Mouse (Mus musculus) midbrain, embryonic 13.5 days (tissue): ENCODE results near the gene Panx2. TPM values are rescaled to one million over a fixed set of nuclear protein-coding genes. Genes with fewer than 3 reads are reported as not detected.

ENCODE experiments used
- ATAC-seq: fragments of 200-750 bp; cut with Nextera tagmentation; 2 replicates; pipeline ENCODE4 v1.8.0; 2017; ENCODE audit warnings: mild to moderate bottlenecking, moderate TSS enrichment, moderate library complexity
- H3K27ac ChIP-seq: fragments of 300-500 bp; sonication (generic); 2 replicates; pipeline ENCODE4 v1.5.1; 2015; ENCODE audit warnings: inconsistent platforms, mild to moderate bottlenecking, moderate library complexity
- H3K27me3 ChIP-seq: fragments of 300-500 bp; sonication (generic); 2 replicates; pipeline ENCODE4 v1.6.1; 2015; ENCODE audit warnings: mild to moderate bottlenecking, inconsistent platforms
- H3K36me3 ChIP-seq: fragments of 300-500 bp; sonication (generic); 2 replicates; pipeline ENCODE4 v1.6.1; 2015; ENCODE audit warnings: mild to moderate bottlenecking, inconsistent platforms
- H3K4me1 ChIP-seq: fragments of 300-500 bp; sonication (generic); replicated peaks from 2 replicates; pipeline ENCODE4 v1.6.1; 2015; ENCODE audit warnings: inconsistent platforms
- H3K4me2 ChIP-seq: fragments of 300-500 bp; sonication (generic); replicated peaks from 2 replicates; pipeline ENCODE4 v1.6.1; 2015; ENCODE audit warnings: moderate library complexity, mild to moderate bottlenecking, inconsistent platforms
- H3K4me3 ChIP-seq: fragments of 300-500 bp; sonication (generic); replicated peaks from 2 replicates; pipeline ENCODE4 v1.5.1; 2015; ENCODE audit warnings: mild to moderate bottlenecking, inconsistent platforms
- H3K9ac ChIP-seq: fragments of 300-500 bp; sonication (generic); replicated peaks from 2 replicates; pipeline ENCODE4 v1.6.1; 2015; ENCODE audit warnings: mild to moderate bottlenecking, inconsistent platforms
- H3K9me3 ChIP-seq: fragments of 300-500 bp; sonication (generic); 2 replicates; pipeline ENCODE4 v1.6.1; 2016; ENCODE audit warnings: mild to moderate bottlenecking, inconsistent platforms
- WGBS: fragments of 180-500 bp; shearing (Covaris S2); methylation state at CpG from one replicate; pipeline ENCODE4 v1.1.7; 2015; 5-methylcytosine and 5-hydroxymethylcytosine counted together
- polyA plus RNA-seq: library from polyadenylated mRNA; unstranded; fragments of >200 nt; fragmentation: Nextera tagmentation; extraction: Ambion mirVana; gene quantifications from 2 replicates; pipeline ENCODE4 v1.2.1, GENCODE M21; 2015

Panx2 gene
- polyA plus RNA-seq, 1 experiment from 2014 or later, result 4.5 TPM

DNA sequence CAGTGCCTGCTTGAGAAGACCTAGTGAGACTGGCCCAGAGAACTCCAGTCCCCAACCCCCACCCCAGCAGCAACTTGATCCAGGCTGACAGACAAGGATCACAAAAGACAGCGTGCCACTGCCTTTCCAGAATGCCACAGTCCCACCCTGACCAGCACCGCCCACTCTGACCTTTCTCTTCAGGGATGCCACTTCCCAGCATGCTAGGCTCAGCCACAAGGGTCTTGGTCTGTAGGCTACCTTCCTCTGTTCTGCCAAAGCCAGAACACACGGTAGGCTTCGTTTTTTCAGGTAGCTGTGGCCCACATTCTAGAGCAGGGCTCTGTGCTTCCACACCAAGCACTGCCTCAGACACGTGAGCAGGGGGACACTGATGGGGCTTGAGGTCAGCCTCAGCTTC lies 43.1 kb downstream of the Panx2 start:
- Histone ChIP-seq H3K36me3 (peaks cover 100% of the 10 kb centered on the region), H3K27me3 (no peaks in the 10 kb centered on the region), H3K27ac (no peak overlapping the region), H3K9ac (no peak overlapping the region), H3K4me1 (no peaks in the 10 kb centered on the region), H3K9me3 (no peaks in the 10 kb centered on the region), H3K4me2 (no peak overlapping the region), H3K4me3 (no peak overlapping the region)
- no peak for ATAC-seq
- 55% methylated on average over 5 of the region's 5 CpGs for WGBS

DNA sequence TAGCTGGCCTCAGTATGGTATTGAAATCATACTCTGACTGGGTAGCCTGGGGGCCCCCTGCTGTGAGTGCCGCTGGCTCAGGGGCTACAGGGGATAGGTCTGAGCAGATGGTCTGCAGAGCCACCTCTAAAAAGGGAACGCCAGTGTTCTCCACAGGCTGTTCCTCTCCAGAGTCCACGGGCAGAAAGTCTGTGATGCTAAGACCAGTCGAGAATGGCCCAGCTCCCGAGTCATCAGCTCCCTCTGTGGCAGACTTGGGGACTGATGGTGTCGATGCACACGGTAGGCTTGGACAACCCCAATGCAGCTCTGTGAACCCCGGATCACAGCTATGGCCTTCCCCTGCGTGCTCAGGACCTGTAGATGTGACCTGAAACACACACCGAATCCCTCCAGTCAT lies 44.4 kb downstream of the Panx2 start:
- Histone ChIP-seq H3K4me2 (no peak overlapping the region), H3K9me3 (no peaks in the 10 kb centered on the region), H3K4me3 (no peak overlapping the region), H3K27ac (no peak overlapping the region), H3K9ac (no peak overlapping the region), H3K27me3 (no peaks in the 10 kb centered on the region), H3K36me3 (peaks cover 100% of the 10 kb centered on the region), H3K4me1 (no peaks in the 10 kb centered on the region)
- 86% methylated on average over 10 of the region's 10 CpGs for WGBS
- ATAC-seq, result no peak

DNA sequence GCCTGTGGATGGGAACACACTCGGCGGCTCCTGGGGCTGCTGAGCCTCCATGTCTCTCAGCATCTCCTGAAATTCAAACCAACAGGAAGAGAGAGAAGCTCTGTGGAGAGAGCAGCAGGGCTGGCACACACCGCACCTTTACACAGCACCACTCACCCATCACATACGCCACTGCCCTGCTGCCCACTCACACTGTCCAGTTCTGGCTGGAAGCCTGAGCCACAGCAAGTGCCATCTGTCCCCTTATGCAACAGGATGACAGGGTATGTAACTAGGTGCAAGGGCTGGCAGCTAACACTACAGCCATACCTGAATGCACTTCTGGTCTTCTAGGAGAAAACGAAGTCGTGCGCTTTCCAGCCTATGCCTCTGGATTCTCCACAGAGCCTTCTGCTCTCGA lies 44.9 kb downstream of the Panx2 start:
- H3K27me3 ChIP-seq, result no peaks in the 10 kb centered on the region
- no peaks in the 10 kb centered on the region for H3K9me3 ChIP-seq
- peaks cover 100% of the 10 kb centered on the region for H3K36me3 ChIP-seq
- no peak for ATAC-seq
- H3K4me1 ChIP-seq, result no peaks in the 10 kb centered on the region
- H3K4me2 ChIP-seq, result no peak overlapping the region
- WGBS, result 94% methylated on average over 8 of the region's 8 CpGs
- no peak overlapping the region for H3K4me3 ChIP-seq
- H3K27ac ChIP-seq, result no peak overlapping the region
- H3K9ac ChIP-seq, result no peak overlapping the region

DNA sequence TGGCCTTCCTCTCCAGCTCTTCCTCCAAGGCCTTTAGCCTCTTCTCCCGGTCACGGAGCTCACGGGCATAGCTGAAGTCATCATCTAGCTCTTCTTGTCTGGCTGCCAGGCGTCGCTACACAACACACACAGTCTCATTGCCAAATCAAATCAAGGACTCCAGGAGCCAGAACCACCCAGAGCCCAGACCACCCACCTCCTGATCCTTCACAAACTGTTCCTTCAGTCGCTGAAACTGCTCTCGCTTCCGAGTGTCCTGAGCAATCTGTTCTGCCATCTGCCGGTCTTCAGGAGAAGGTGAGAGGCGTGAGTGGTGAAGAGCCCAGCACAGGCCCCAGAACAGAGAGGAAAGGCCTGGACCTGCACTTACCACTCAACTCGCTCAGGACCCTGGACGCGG lies 46.5 kb downstream of the Panx2 start:
- no peak overlapping the region for H3K4me3 ChIP-seq
- WGBS, result 90% methylated on average over 13 of the region's 13 CpGs
- no peaks in the 10 kb centered on the region for H3K4me1 ChIP-seq
- no peak overlapping the region for H3K27ac ChIP-seq
- ATAC-seq, result no peak
- H3K9ac ChIP-seq, result no peak overlapping the region
- H3K36me3 ChIP-seq, result peaks cover 100% of the 10 kb centered on the region
- no peak overlapping the region for H3K4me2 ChIP-seq
- no peaks in the 10 kb centered on the region for H3K9me3 ChIP-seq
- no peaks in the 10 kb centered on the region for H3K27me3 ChIP-seq

DNA sequence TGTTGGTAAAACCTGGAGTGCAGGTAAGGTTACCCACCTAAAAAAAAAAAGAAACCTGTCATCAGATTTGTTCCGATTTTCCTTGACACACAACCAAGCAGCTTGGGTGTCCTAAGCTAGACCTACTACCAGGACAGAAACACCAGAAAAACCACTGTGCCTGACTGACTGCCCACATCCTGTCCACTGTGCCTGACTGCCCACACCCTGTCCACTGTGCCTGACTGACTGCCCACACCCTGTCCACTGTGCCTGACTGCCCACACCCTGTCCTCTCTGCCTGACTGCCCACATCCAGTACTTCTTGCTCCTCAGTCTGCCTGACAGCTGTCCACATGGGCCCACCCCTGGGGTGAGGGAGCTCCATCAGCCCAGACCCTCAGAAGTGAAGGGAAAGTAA lies 47.4 kb downstream of the Panx2 start:
- H3K9ac ChIP-seq, result no peak overlapping the region
- H3K27me3 ChIP-seq, result no peaks in the 10 kb centered on the region
- H3K4me3 ChIP-seq, result no peak overlapping the region
- WGBS, result 100% methylated on average over 1 of the region's 1 CpGs
- H3K9me3 ChIP-seq, result no peaks in the 10 kb centered on the region
- H3K36me3 ChIP-seq, result peaks cover 100% of the 10 kb centered on the region
- no peak overlapping the region for H3K4me2 ChIP-seq
- ATAC-seq, result no peak
- no peak overlapping the region for H3K27ac ChIP-seq
- H3K4me1 ChIP-seq, result no peaks in the 10 kb centered on the region

DNA sequence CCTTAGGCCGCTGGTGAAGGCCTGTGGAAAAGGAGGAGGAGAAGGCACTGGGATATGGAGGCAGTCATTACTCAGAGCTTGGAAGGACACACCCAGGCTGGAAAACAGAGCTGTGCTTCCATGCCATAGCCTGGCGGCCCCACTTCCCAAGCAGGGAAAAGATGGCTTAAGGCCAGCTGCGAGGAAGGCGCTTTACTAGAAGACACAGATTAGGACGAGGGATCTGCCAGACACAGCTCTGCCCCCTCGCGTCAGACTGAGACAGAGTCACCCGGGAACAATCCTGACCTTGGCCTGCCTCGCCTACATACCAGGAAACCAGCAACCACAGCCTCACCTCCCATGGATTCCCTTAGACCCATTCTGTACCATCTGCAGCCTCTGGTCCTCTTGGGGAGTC lies 50.6 kb downstream of the Panx2 start:
- WGBS, result 90% methylated on average over 9 of the region's 9 CpGs
- no peak overlapping the region for H3K4me2 ChIP-seq
- no peak for ATAC-seq
- H3K9me3 ChIP-seq, result no peaks in the 10 kb centered on the region
- peaks cover 93% of the 10 kb centered on the region for H3K36me3 ChIP-seq
- no peaks in the 10 kb centered on the region for H3K4me1 ChIP-seq
- H3K9ac ChIP-seq, result no peak overlapping the region
- no peak overlapping the region for H3K4me3 ChIP-seq
- no peak overlapping the region for H3K27ac ChIP-seq
- no peaks in the 10 kb centered on the region for H3K27me3 ChIP-seq

DNA sequence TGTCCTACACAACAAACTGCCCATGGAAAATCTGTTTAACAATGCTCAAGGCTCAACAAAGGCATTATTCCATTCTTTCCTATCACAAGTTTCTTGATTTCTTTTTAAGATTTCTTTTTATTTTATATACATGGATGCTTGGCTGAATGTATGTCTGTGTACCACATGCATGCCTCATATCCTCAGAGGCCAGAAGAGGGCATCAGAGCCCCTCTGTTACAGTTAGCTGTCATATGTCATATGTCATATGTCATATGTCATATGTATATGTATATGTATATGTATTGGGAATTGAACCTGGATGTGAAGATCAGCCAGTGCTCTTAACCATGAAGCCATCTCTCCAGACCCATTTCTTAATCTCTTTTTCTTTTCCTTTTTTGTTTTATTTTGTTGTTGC lies 58.5 kb downstream of the Panx2 start:
- Histone ChIP-seq H3K27me3 (no peaks in the 10 kb centered on the region), H3K4me3 (no peak overlapping the region), H3K9me3 (no peaks in the 10 kb centered on the region), H3K4me1 (peaks cover 41% of the 10 kb centered on the region), H3K9ac (no peak overlapping the region; the same call in 1 of the 2 replicates), H3K27ac (no peak overlapping the region), H3K36me3 (peaks cover 61% of the 10 kb centered on the region), H3K4me2 (no peak overlapping the region)
- ATAC-seq, result no peak

DNA sequence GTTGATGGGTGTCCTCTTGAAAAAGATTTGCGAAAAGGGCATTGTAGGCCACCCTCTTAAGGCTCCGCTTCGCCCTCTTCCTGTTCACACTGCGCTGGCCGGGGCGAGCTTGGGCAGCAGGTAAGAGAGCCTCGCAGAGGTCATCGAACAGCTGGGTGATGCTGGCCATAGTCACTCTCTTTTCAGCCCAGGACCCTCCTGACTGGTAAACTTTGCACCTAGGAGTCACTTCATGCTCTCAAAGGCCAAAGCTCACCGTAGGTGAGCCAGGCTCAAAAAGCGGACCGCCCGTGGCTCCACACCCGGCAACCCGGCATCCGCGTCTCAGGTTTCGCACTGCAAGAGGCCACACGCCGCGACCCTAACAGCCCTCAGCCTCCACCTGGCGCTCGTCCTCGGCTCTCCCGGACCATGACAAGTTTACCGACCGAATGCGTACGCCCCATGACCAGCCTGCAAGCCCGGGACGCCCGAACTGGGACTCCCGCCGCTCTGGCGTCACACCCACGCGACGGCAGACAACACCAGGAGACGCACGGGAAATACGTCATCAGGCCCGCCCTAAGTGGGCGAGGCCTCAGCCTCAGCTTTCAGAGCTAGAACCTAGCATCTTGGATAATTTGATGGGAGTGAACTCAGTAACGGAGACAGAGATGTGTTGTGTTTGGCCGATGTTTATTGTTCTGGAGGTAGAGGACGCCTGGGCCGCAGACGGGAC lies 63.3 kb downstream of the Panx2 start, which contains the start of gene Tubgcp6:
Tubgcp6 (minus strand) TSS at position 464 of the 718 bp plus-strand sequence.
- no peaks in the 10 kb centered on the region for H3K27me3 ChIP-seq
- WGBS, result 1% methylated on average over 47 of the region's 47 CpGs
- no peaks in the 10 kb centered on the region for H3K9me3 ChIP-seq
- H3K4me3 ChIP-seq, result peak within 1 kb of the TSS; percentile 89
- H3K4me1 ChIP-seq, result peaks cover 55% of the 10 kb centered on the region
- peak within 1 kb of the TSS; percentile 87 for H3K9ac ChIP-seq
- H3K36me3 ChIP-seq, result peaks cover 28% of the 10 kb centered on the region
- H3K27ac ChIP-seq, result peak within 1 kb of the TSS; percentile 83
- peak within 1 kb of the TSS; percentile 96 for H3K4me2 ChIP-seq
- ATAC-seq, result peak; percentile 80

Other genes with a start within 250 kb of the Panx2 start
- gene Alg12, start 240.4 kb upstream of the Panx2 start, polyA plus RNA-seq, result 7.4 and 7.5 TPM in 2 replicates
- 55.7 and 56.2 TPM in 2 replicates for gene Creld2, start 240.1 kb upstream of the Panx2 start, polyA plus RNA-seq
- gene Pim3, start 197.5 kb upstream of the Panx2 start, polyA plus RNA-seq, result 42.0 and 47.6 TPM in 2 replicates
- not detected in 2 replicates for gene Ttll8, start 105.3 kb upstream of the Panx2 start, polyA plus RNA-seq
- gene Mlc1, start 80.7 kb upstream of the Panx2 start, polyA plus RNA-seq, result 5.7 and 8.1 TPM in 2 replicates
- gene Mov10l1, start 76.8 kb upstream of the Panx2 start, polyA plus RNA-seq, result not detected in 2 replicates
- gene Trabd, start 15.4 kb downstream of the Panx2 start, polyA plus RNA-seq, result 36.8 and 40.7 TPM in 2 replicates
- 20.2 and 23.9 TPM in 2 replicates for gene Selenoo, start 29.4 kb downstream of the Panx2 start, polyA plus RNA-seq
- gene Tubgcp6, start 63.4 kb downstream of the Panx2 start, polyA plus RNA-seq, result 17.4 and 19.9 TPM in 2 replicates
- gene Hdac10, start 69.0 kb downstream of the Panx2 start, polyA plus RNA-seq, result 25.0 and 26.0 TPM in 2 replicates
- gene Mapk12, start 81.0 kb downstream of the Panx2 start, polyA plus RNA-seq, result 8.2 TPM in 2 replicates
- gene Mapk11, start 89.9 kb downstream of the Panx2 start, polyA plus RNA-seq, result 39.8 and 44.2 TPM in 2 replicates
- gene Plxnb2, start 121.1 kb downstream of the Panx2 start, polyA plus RNA-seq, result 102 and 115 TPM in 2 replicates
- gene Dennd6b, start 136.8 kb downstream of the Panx2 start, polyA plus RNA-seq, result 84.0 and 85.3 TPM in 2 replicates
- gene Ppp6r2, start 151.8 kb downstream of the Panx2 start, polyA plus RNA-seq, result 75.7 and 86.6 TPM in 2 replicates